In the genomic region with DNA sequence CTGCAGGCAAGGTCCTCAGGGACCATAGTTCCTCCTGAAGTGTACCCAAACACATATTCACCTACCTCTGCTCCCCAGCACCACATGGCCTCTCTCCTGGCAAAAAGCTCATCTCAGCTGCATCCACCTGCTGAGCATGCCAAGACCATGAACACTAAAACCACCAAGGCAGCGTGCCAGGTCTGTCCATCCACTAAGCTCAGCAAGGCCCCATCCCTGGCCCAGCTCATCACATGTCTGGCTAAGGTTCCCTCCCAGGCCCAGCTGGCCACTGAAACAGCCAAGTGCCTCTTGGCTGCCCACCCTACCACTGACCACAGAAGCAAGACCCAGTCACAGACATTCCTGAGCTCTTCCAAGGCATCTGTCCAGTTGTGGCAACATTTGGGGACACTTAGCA, we compare ENCODE assay signal across 21 mouse cellular contexts. TPM values are rescaled to one million over a fixed set of nuclear protein-coding genes. Genes with fewer than 3 reads are reported as not detected.
DNase-seq lines count a peak whose midpoint lies in the region; ATAC-seq lines count a peak whose summit lies in the region.
"Had no signal": no experiment of that assay in that cellular context is flagged by ENCODE, and none has a peak within 500 bp of the region (broad histone marks: within the 10 kb centered on the region; RNA-seq: fewer than 3 reads in every experiment).

No protein-coding gene starts in this region.

- 94% methylated on average over 1 of the region's 1 CpGs for WGBS in embryonic facial prominence, embryonic 10.5 days

- H3K9me3 ChIP-seq in embryonic facial prominence, embryonic 10.5 days, result no peaks in the 10 kb centered on the region
- H3K9me3 ChIP-seq: embryonic facial prominence, embryonic 15.5 days; G1E; hindbrain, embryonic 15.5 days; liver, embryonic 13.5 days; midbrain, embryonic 15.5 days; neural tube, embryonic 13.5 days had no signal

- no peaks in the 10 kb centered on the region for H3K36me3 ChIP-seq in embryonic facial prominence, embryonic 10.5 days (replicated peaks)
- H3K36me3 ChIP-seq: embryonic facial prominence, embryonic 15.5 days; G1E; hindbrain, embryonic 15.5 days; liver, embryonic 13.5 days; midbrain, embryonic 15.5 days had no signal

- intact Hi-C loops in left cerebral cortex, postnatal 4 days (cut with DNase I), result no loop called here

- no peak overlapping the region for H3K4me3 ChIP-seq in embryonic facial prominence, embryonic 10.5 days
- H3K4me3 ChIP-seq: embryonic facial prominence, embryonic 15.5 days; hindbrain, embryonic 15.5 days; liver, embryonic 13.5 days; midbrain, embryonic 15.5 days; neural tube, embryonic 13.5 days had no signal

- DNase-seq in cerebellum, adult 9-11 months, result peak; percentile 55
- no peak for DNase-seq in cerebellum, adult 11 months
- DNase-seq in left cerebral cortex, postnatal 4 days, result peak; percentile 72
- DNase-seq in left cerebral cortex, adult 18-20 months (ENCODE audit: low spot score in 2 of 2), result no peak
- no peak for DNase-seq in embryonic facial prominence, embryonic 10.5 days (ENCODE audit: low spot score)
- DNase-seq in yolk sac, embryonic 10.5 days (ENCODE audit: low spot score), result no peak
- DNase-seq in left cerebral cortex, adult 8-10 months (ENCODE audit: low spot score in 2 of 2), result no peak
- DNase-seq: forebrain, postnatal 0 days; kidney, adult 18-20 months; layer of hippocampus, adult 9-11 months; liver, embryonic 13.5 days; lung, postnatal 4 days had no signal

- 0 out of 2 replicates have a peak overlapping the region, but pooled peaks have one; percentile 4 for H3K27ac ChIP-seq in embryonic facial prominence, embryonic 10.5 days (replicated peaks)
- H3K27ac ChIP-seq: embryonic facial prominence, embryonic 15.5 days; hindbrain, embryonic 15.5 days; liver, embryonic 13.5 days; midbrain, embryonic 15.5 days; neural tube, embryonic 13.5 days had no signal

- no peak for ATAC-seq in erythroid progenitor cell, adult 5-6 weeks (replicated peaks; ENCODE audit: low FRiP score, poor library complexity, severe bottlenecking)
- ATAC-seq: forebrain, postnatal 0 days; midbrain, embryonic 15.5 days had no signal

- H3K27me3 ChIP-seq in embryonic facial prominence, embryonic 10.5 days (replicated peaks; ENCODE audit: low read depth, poor library complexity, severe bottlenecking), result no peaks in the 10 kb centered on the region
- H3K27me3 ChIP-seq: embryonic facial prominence, embryonic 15.5 days; hindbrain, embryonic 15.5 days; midbrain, embryonic 15.5 days; neural tube, embryonic 13.5 days had no signal

- H3K4me1 ChIP-seq in embryonic facial prominence, embryonic 10.5 days, result peaks cover 6% of the 10 kb centered on the region
- H3K4me1 ChIP-seq: embryonic facial prominence, embryonic 15.5 days; hindbrain, embryonic 15.5 days; liver, embryonic 13.5 days; midbrain, embryonic 15.5 days; neural tube, embryonic 13.5 days had no signal

RNA-seq across cellular contexts. Expression of a gene that starts 7.0 kb away (rescaled TPM):
- total RNA-seq in left cerebral cortex, postnatal 4 days (2021), result under 1 TPM; 0.40 to 0.50 TPM
- total RNA-seq in left cerebral cortex, adult 18-20 months (2021), result under 1 TPM; 0.09 to 0.16 TPM
- polyA plus RNA-seq in embryonic facial prominence, embryonic 10.5 days (2016; fragmentation: Nextera tagmentation; extraction: Ambion mirVana), result 0.05 TPM in 1 of 2 replicates, not detected in the other
- under 1 TPM in 1 of 4 experiments, not detected in 3; 0.07 TPM for total RNA-seq in left cerebral cortex, adult 8-10 months (2022)
- not detected in 2 replicates for total RNA-seq in erythroid progenitor cell, adult 5-6 weeks (2015; ENCODE audit: low replicate concordance)
- not detected in 2 replicates for total RNA-seq in erythroid progenitor cell, adult 5-6 weeks (2017; ENCODE audit: low replicate concordance)
- total RNA-seq: common myeloid progenitor, adult 5-6 weeks had no signal
- polyA plus RNA-seq: G1E; liver, embryonic 13.5 days had no signal

RNA-seq across cellular contexts. Expression of a gene that starts 8.0 kb away (rescaled TPM):
- not detected for total RNA-seq in left cerebral cortex, postnatal 4 days (2021)
- not detected for total RNA-seq in left cerebral cortex, adult 18-20 months (2021)
- not detected in 2 replicates for polyA plus RNA-seq in embryonic facial prominence, embryonic 10.5 days (2016; fragmentation: Nextera tagmentation; extraction: Ambion mirVana)
- not detected for total RNA-seq in left cerebral cortex, adult 8-10 months (2022)
- total RNA-seq in erythroid progenitor cell, adult 5-6 weeks (2015; ENCODE audit: low replicate concordance), result not detected in 2 replicates
- not detected in 2 replicates for total RNA-seq in erythroid progenitor cell, adult 5-6 weeks (2017; ENCODE audit: low replicate concordance)
- total RNA-seq: common myeloid progenitor, adult 5-6 weeks; forebrain, postnatal 0 days; left cerebral cortex, postnatal 36 days had no signal
- polyA plus RNA-seq: C2C12; embryonic facial prominence, embryonic 15.5 days; forebrain, postnatal 0 days; hindbrain, embryonic 15.5 days; liver, embryonic 13.5 days; midbrain, embryonic 15.5 days; neural tube, embryonic 13.5 days had no signal

RNA-seq across cellular contexts. Expression of a gene that starts 11.5 kb away (rescaled TPM):
- 100 to 1,000 TPM; 146 to 158 TPM for total RNA-seq in left cerebral cortex, postnatal 4 days (2021)
- 100 to 1,000 TPM; 221 to 289 TPM for total RNA-seq in left cerebral cortex, adult 18-20 months (2021)
- 58.7 and 61.7 TPM in 2 replicates for polyA plus RNA-seq in embryonic facial prominence, embryonic 10.5 days (2016; fragmentation: Nextera tagmentation; extraction: Ambion mirVana)
- total RNA-seq in left cerebral cortex, adult 8-10 months (2022), result 100 to 1,000 TPM; 206 to 222 (median 214) TPM
- total RNA-seq in erythroid progenitor cell, adult 5-6 weeks (2015; ENCODE audit: low replicate concordance), result 26.7 and 36.0 TPM in 2 replicates
- total RNA-seq in erythroid progenitor cell, adult 5-6 weeks (2017; ENCODE audit: low replicate concordance), result 21.1 and 32.0 TPM in 2 replicates

RNA-seq across cellular contexts. Expression of a gene that starts 13.2 kb away (rescaled TPM):
- under 1 TPM; 0.56 to 0.66 TPM for total RNA-seq in left cerebral cortex, postnatal 4 days (2021)
- 1 to 10 TPM; 1.6 to 3.4 TPM for total RNA-seq in left cerebral cortex, adult 18-20 months (2021)
- polyA plus RNA-seq in embryonic facial prominence, embryonic 10.5 days (2016; fragmentation: Nextera tagmentation; extraction: Ambion mirVana), result 0.20 and 0.69 TPM in 2 replicates
- 1 to 10 TPM; 1.7 to 2.8 (median 2.2) TPM for total RNA-seq in left cerebral cortex, adult 8-10 months (2022)
- total RNA-seq in erythroid progenitor cell, adult 5-6 weeks (2015; ENCODE audit: low replicate concordance), result 0.72 and 0.84 TPM in 2 replicates
- total RNA-seq in erythroid progenitor cell, adult 5-6 weeks (2017; ENCODE audit: low replicate concordance), result not detected in 2 replicates

RNA-seq across cellular contexts. Expression of a gene that starts 37.2 kb away (rescaled TPM):
- 10 to 100 TPM; 85.2 to 93.7 TPM for total RNA-seq in left cerebral cortex, postnatal 4 days (2021)
- total RNA-seq in left cerebral cortex, adult 18-20 months (2021), result 10 to 100 TPM; 65.0 to 70.9 TPM
- 347 and 351 TPM in 2 replicates for polyA plus RNA-seq in embryonic facial prominence, embryonic 10.5 days (2016; fragmentation: Nextera tagmentation; extraction: Ambion mirVana)
- total RNA-seq in left cerebral cortex, adult 8-10 months (2022), result 10 to 100 TPM; 61.5 to 65.0 (median 63.0) TPM
- total RNA-seq in erythroid progenitor cell, adult 5-6 weeks (2015; ENCODE audit: low replicate concordance), result 86.5 and 93.1 TPM in 2 replicates
- total RNA-seq in erythroid progenitor cell, adult 5-6 weeks (2017; ENCODE audit: low replicate concordance), result 38.4 and 57.6 TPM in 2 replicates

Comparison
In these comparisons a context has a peak if more than half of its experiments do, and no peak if none do; other contexts are left out.
1. DNase-seq: peak in cerebellum, adult 9-11 months (single experiment) and left cerebral cortex, postnatal 4 days (single experiment); none in cerebellum, adult 11 months (single experiment), left cerebral cortex, adult 18-20 months (0 of 2), embryonic facial prominence, embryonic 10.5 days (single experiment), yolk sac, embryonic 10.5 days (single experiment) and left cerebral cortex, adult 8-10 months (0 of 2).